Mouse (Mus musculus) heart, adult 2 months (tissue): ENCODE measurements at regions not wholly inside any gene's neighbourhood (a gene's known extent, or its start where the extent isn't known, plus 50 kb on each side); places are given as distances from the start of the nearest gene placed in this dataset.

Source experiments
- CTCF ChIP-seq: fragments of 200-600 bp; IDR thresholded peaks from 2 replicates; pipeline ENCODE4 v1.8.1; 2022; ENCODE audit warnings: antibody characterized with exemption, mild to moderate bottlenecking, moderate library complexity
- POLR2A ChIP-seq: fragments of 200-500 bp; IDR thresholded peaks from 2 replicates; pipeline ENCODE4 v1.6.1; 2011; ENCODE audit warnings: mild to moderate bottlenecking, low read depth, low read length, control low read depth; ENCODE audit not compliant: insufficient read depth

DNA sequence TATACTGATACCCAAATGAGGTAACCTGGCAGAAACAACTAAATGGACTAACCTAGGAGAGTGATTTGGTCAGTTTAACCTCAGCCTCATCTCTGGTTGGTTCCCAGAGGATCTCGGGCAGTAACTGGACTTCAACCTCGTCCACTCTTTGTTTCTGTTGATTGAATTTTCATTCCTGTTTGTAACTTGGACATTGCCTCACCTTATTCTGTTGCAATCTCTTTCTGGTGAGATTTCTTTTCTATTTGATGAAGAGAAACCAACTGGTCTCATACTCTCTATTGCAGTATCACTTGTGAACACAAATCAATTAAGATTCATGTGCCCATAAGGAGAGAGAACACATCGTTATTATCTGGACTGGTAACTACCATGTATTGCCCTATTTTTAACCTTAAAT lies 163.3 kb upstream of the Ano5 start:
- no peak for TF ChIP-seq CTCF
- no peak for TF ChIP-seq POLR2A
